Mouse (Mus musculus) liver, adult 2 months (tissue): Measurements from ENCODE around the gene Plce1.

Experiments
- CTCF ChIP-seq: fragments of 200-500 bp; IDR thresholded peaks from 2 replicates; pipeline ENCODE4 v1.5.1; 2011; ENCODE audit warnings: low read depth, low read length, control low read depth
- POLR2A ChIP-seq: fragments of 200-500 bp; IDR thresholded peaks from 2 replicates; pipeline ENCODE4 v1.6.1; 2011; ENCODE audit warnings: low read length, control low read depth; ENCODE audit not compliant: insufficient read depth; ENCODE audit errors: extremely low read depth

GRCm38 (mm10) chr19:38487501-38487900 lies 6.6 kb downstream of the Plce1 start:
- no peak for TF ChIP-seq POLR2A
- no peak for TF ChIP-seq CTCF
